Mouse (Mus musculus) forebrain, postnatal 0 days (tissue): ENCODE measurements around the gene Acp4. TPM values are rescaled to one million over a fixed set of nuclear protein-coding genes. Genes with fewer than 3 reads are reported as not detected.
"Not testable (repeated sequence)": the region's sequence is repeated elsewhere in the genome, so short reads cannot be mapped to it uniquely, and the experiment has no call there.

Experiments
- ATAC-seq: fragments of 200-750 bp; cut with Nextera tagmentation; 2 replicates; pipeline ENCODE4 v1.8.0; 2017; ENCODE audit warnings: mild to moderate bottlenecking, moderate library complexity
- DNase-seq: peaks from one replicate; pipeline ENCODE4 v3.0.0-alpha.2; 2015
- H3K27ac ChIP-seq: fragments of 300-500 bp; sonication (generic); 2 replicates; pipeline ENCODE4 v1.5.1; 2014; ENCODE audit warnings: low read depth, mild to moderate bottlenecking, antibody characterized with exemption, low read length, moderate library complexity, mixed read lengths
- H3K27me3 ChIP-seq: fragments of 300-500 bp; sonication (generic); 2 replicates; pipeline ENCODE4 v1.6.1; 2014; ENCODE audit warnings: mild to moderate bottlenecking, low read length, mixed read lengths; ENCODE audit not compliant: insufficient read depth
- H3K36me3 ChIP-seq: fragments of 300-500 bp; sonication (generic); 2 replicates; pipeline ENCODE4 v1.6.1; 2014; ENCODE audit warnings: mild to moderate bottlenecking, moderate library complexity; ENCODE audit not compliant: insufficient read depth
- H3K4me1 ChIP-seq: fragments of 300-500 bp; sonication (generic); 2 replicates; pipeline ENCODE4 v1.6.1; 2014; ENCODE audit warnings: antibody characterized with exemption; ENCODE audit not compliant: insufficient read depth
- H3K4me2 ChIP-seq: fragments of 300-500 bp; sonication (generic); 2 replicates; pipeline ENCODE4 v1.6.1; 2014; ENCODE audit warnings: low read depth, mild to moderate bottlenecking, moderate library complexity
- H3K4me3 ChIP-seq: fragments of 300-500 bp; sonication (generic); 2 replicates; pipeline ENCODE4 v1.5.1; 2014; ENCODE audit warnings: low read depth, low read length, mixed read lengths
- H3K9ac ChIP-seq: fragments of 300-500 bp; sonication (generic); 2 replicates; pipeline ENCODE4 v1.6.1; 2014; ENCODE audit warnings: mild to moderate bottlenecking
- H3K9me3 ChIP-seq: fragments of 300-500 bp; sonication (generic); 2 replicates; pipeline ENCODE4 v1.6.1; 2016; ENCODE audit warnings: low read length
- CTCF ChIP-seq: sonication (generic); IDR thresholded peaks from 2 replicates; pipeline ENCODE4 v1.5.1; 2016; ENCODE audit warnings: antibody characterized with exemption, control low read depth, low read depth
- WGBS: fragments of 180-500 bp; shearing (Covaris S2); extraction: QIAGEN DNeasy Blood & Tissue Kit; methylation state at CpG from one replicate; pipeline ENCODE4 v1.1.7; 2014; 5-methylcytosine and 5-hydroxymethylcytosine counted together
- polyA plus RNA-seq: library from polyadenylated mRNA; unstranded; fragments of >200 nt; fragmentation: Nextera tagmentation; extraction: Ambion mirVana; gene quantifications from 2 replicates; pipeline ENCODE4 v1.2.1, GENCODE M21; 2015
- total RNA-seq: library from RNA; depleted of rRNA; stranded (reverse); fragments of >200 nt; gene quantifications from 2 replicates; pipeline ENCODE4 v1.2.3, GENCODE M21; 2014; rRNA removed

The Acp4 gene
- total and polyA plus RNA-seq, 2 experiments from 2014 or later, result 0.12 TPM; not detected in 1

- WGBS, result 79% methylated on average over 3 of the region's 3 CpGs
- Histone ChIP-seq H3K27me3 (no peaks in the 10 kb centered on the region), H3K4me2 (no peak within 1 kb of the TSS), H3K36me3 (no peaks in the 10 kb centered on the region), H3K9ac (no peak within 1 kb of the TSS), H3K27ac (no peak within 1 kb of the TSS), H3K4me1 (no peaks in the 10 kb centered on the region), H3K9me3 (no peaks in the 10 kb centered on the region), H3K4me3 (no peak within 1 kb of the TSS)
- DNase-seq (no peak), ATAC-seq (no peak)
- TF ChIP-seq CTCF, result no peak
Measured at GRCm38 (mm10) chr7:44235909-44236308, 21.3 kb downstream of the Acp4 start, which contains the start of gene Gm36864. Gene Gm36864 (plus strand): TSS chr7:44236177.

GRCm38 (mm10) chr7:44225076-44225475 lies 32.1 kb downstream of the Acp4 start, which contains the start of gene Klk1:
Gene Klk1 (plus strand): TSS chr7:44225360.
- Histone ChIP-seq H3K27ac (no peak within 1 kb of the TSS), H3K9me3 (no peaks in the 10 kb centered on the region), H3K4me2 (no peak within 1 kb of the TSS), H3K9ac (no peak within 1 kb of the TSS), H3K36me3 (no peaks in the 10 kb centered on the region), H3K4me1 (no peaks in the 10 kb centered on the region), H3K27me3 (no peaks in the 10 kb centered on the region), H3K4me3 (no peak within 1 kb of the TSS)
- no peak for TF ChIP-seq CTCF
- DNase-seq, result no peak
- ATAC-seq, result no peak
- WGBS, result 44% methylated on average over 1 of the region's 1 CpGs

GRCm38 (mm10) chr7:44222335-44222734 lies 34.8 kb downstream of the Acp4 start:
- not testable (repeated sequence) for H3K27ac ChIP-seq, H3K4me2 ChIP-seq, ATAC-seq, H3K4me1 ChIP-seq, H3K9ac ChIP-seq, H3K9me3 ChIP-seq, DNase-seq, H3K27me3 ChIP-seq, H3K36me3 ChIP-seq, H3K4me3 ChIP-seq
- WGBS, result 77% methylated on average over 6 of the region's 6 CpGs

- not testable (repeated sequence) for H3K36me3 ChIP-seq, H3K4me3 ChIP-seq, H3K27ac ChIP-seq, H3K27me3 ChIP-seq, H3K4me2 ChIP-seq, H3K4me1 ChIP-seq, ATAC-seq, DNase-seq, H3K9me3 ChIP-seq, H3K9ac ChIP-seq
- 85% methylated on average over 8 of the region's 10 CpGs for WGBS
Measured at GRCm38 (mm10) chr7:44221601-44222000, 35.6 kb downstream of the Acp4 start.

- no peaks in the 10 kb centered on the region for H3K9me3 ChIP-seq
- WGBS, result 79% methylated on average over 1 of the region's 1 CpGs
- no peak within 1 kb of the TSS for H3K4me3 ChIP-seq
- H3K4me1 ChIP-seq, result no peaks in the 10 kb centered on the region
- H3K9ac ChIP-seq, result no peak within 1 kb of the TSS
- DNase-seq (no peak), ATAC-seq (no peak)
- TF ChIP-seq CTCF, result no peak
- H3K27ac ChIP-seq, result no peak within 1 kb of the TSS
- H3K36me3 ChIP-seq, result no peaks in the 10 kb centered on the region
- no peak within 1 kb of the TSS for H3K4me2 ChIP-seq
- no peaks in the 10 kb centered on the region for H3K27me3 ChIP-seq
Measured at GRCm38 (mm10) chr7:44215645-44216044, 41.5 kb downstream of the Acp4 start, which contains the start of gene Klk1b5. Gene Klk1b5 (plus strand): TSS chr7:44215945.

GRCm38 (mm10) chr7:44208307-44208706 lies 48.9 kb downstream of the Acp4 start:
- H3K27ac ChIP-seq, result no peak overlapping the region
- TF ChIP-seq CTCF, result no peak
- no peak overlapping the region for H3K4me3 ChIP-seq
- H3K9ac ChIP-seq, result no peak overlapping the region
- H3K4me1 ChIP-seq, result no peaks in the 10 kb centered on the region
- WGBS, result 84% methylated on average over 3 of the region's 3 CpGs
- no peak overlapping the region for H3K4me2 ChIP-seq
- ATAC-seq, result no peak
- no peaks in the 10 kb centered on the region for H3K9me3 ChIP-seq
- no peak for DNase-seq
- H3K27me3 ChIP-seq, result no peaks in the 10 kb centered on the region
- no peaks in the 10 kb centered on the region for H3K36me3 ChIP-seq

GRCm38 (mm10) chr7:44207135-44207534 lies 50.0 kb downstream of the Acp4 start, which contains the start of gene Klk1b4:
Gene Klk1b4 (plus strand): TSS chr7:44207435.
- not testable (repeated sequence) for DNase-seq, H3K4me2 ChIP-seq, H3K27ac ChIP-seq, H3K9me3 ChIP-seq, H3K4me1 ChIP-seq, H3K36me3 ChIP-seq, H3K9ac ChIP-seq, H3K4me3 ChIP-seq, H3K27me3 ChIP-seq, ATAC-seq
- 55% methylated on average over 3 of the region's 3 CpGs for WGBS

Other genes with a start within 250 kb of the Acp4 start
- not detected in 2 replicates for gene Klk1b26, start 245.2 kb downstream of the Acp4 start, total RNA-seq
- not detected in 2 replicates for gene Klk1b26, start 245.2 kb downstream of the Acp4 start, polyA plus RNA-seq
- not detected in 2 replicates for gene Klk1b27, start 205.1 kb downstream of the Acp4 start, total RNA-seq
- gene Klk1b27, start 205.1 kb downstream of the Acp4 start, polyA plus RNA-seq, result not detected in 2 replicates
- gene Klk1b21, start 155.1 kb downstream of the Acp4 start, total RNA-seq, result not detected in 2 replicates
- not detected in 2 replicates for gene Klk1b21, start 155.1 kb downstream of the Acp4 start, polyA plus RNA-seq
- not detected in 2 replicates for gene Klk1b22, start 144.7 kb downstream of the Acp4 start, total RNA-seq
- gene Klk1b22, start 144.7 kb downstream of the Acp4 start, polyA plus RNA-seq, result not detected in 2 replicates
- not detected in 2 replicates for gene Klk1b16, start 120.6 kb downstream of the Acp4 start, total RNA-seq
- gene Klk1b16, start 120.6 kb downstream of the Acp4 start, polyA plus RNA-seq, result not detected in 2 replicates
- gene Klk1b24, start 69.1 kb downstream of the Acp4 start, total RNA-seq, result not detected in 2 replicates
- gene Klk1b24, start 69.1 kb downstream of the Acp4 start, polyA plus RNA-seq, result not detected in 2 replicates
- gene Klk1b3, start 59.2 kb downstream of the Acp4 start, total RNA-seq, result not detected in 2 replicates
- not detected in 2 replicates for gene Klk1b3, start 59.2 kb downstream of the Acp4 start, polyA plus RNA-seq
- gene Klk1b4, start 49.9 kb downstream of the Acp4 start, total RNA-seq, result not detected in 2 replicates
- gene Klk1b4, start 49.9 kb downstream of the Acp4 start, polyA plus RNA-seq, result not detected in 2 replicates
- not detected in 2 replicates for gene Klk1b5, start 41.4 kb downstream of the Acp4 start, total RNA-seq
- not detected in 2 replicates for gene Klk1b5, start 41.4 kb downstream of the Acp4 start, polyA plus RNA-seq
- gene Klk1, start 32.0 kb downstream of the Acp4 start, total RNA-seq, result not detected in 2 replicates
- not detected in 2 replicates for gene Klk1, start 32.0 kb downstream of the Acp4 start, polyA plus RNA-seq
- not detected in 2 replicates for gene Gm36864, start 21.2 kb downstream of the Acp4 start, total RNA-seq
- not detected in 2 replicates for gene Gm36864, start 21.2 kb downstream of the Acp4 start, polyA plus RNA-seq
- gene 1700028J19Rik, start 10.7 kb downstream of the Acp4 start, total RNA-seq, result 0.23 and 0.29 TPM in 2 replicates
- gene 1700028J19Rik, start 10.7 kb downstream of the Acp4 start, polyA plus RNA-seq, result 1.6 and 2.3 TPM in 2 replicates
- gene 2410002F23Rik, start 10.7 kb downstream of the Acp4 start, total RNA-seq, result 250 and 333 TPM in 2 replicates
- gene 2410002F23Rik, start 10.7 kb downstream of the Acp4 start, polyA plus RNA-seq, result 312 and 332 TPM in 2 replicates
- not detected in 2 replicates for gene Gm15517, start 4.1 kb upstream of the Acp4 start, total RNA-seq
- gene Gm15517, start 4.1 kb upstream of the Acp4 start, polyA plus RNA-seq, result not detected in 2 replicates
- 3.8 and 4.7 TPM in 2 replicates for gene Clec11a, start 49.5 kb upstream of the Acp4 start, total RNA-seq
- 3.7 and 4.3 TPM in 2 replicates for gene Clec11a, start 49.5 kb upstream of the Acp4 start, polyA plus RNA-seq
- gene Shank1, start 52.9 kb upstream of the Acp4 start, total RNA-seq, result 31.1 and 34.2 TPM in 2 replicates
- 15.4 and 29.7 TPM in 2 replicates for gene Shank1, start 52.9 kb upstream of the Acp4 start, polyA plus RNA-seq
- 48.2 and 77.2 TPM in 2 replicates for gene Syt3, start 126.7 kb upstream of the Acp4 start, total RNA-seq
- 43.9 and 55.0 TPM in 2 replicates for gene Syt3, start 126.7 kb upstream of the Acp4 start, polyA plus RNA-seq
- 1.3 and 7.3 TPM in 2 replicates for gene 1700008O03Rik, start 128.4 kb upstream of the Acp4 start, total RNA-seq
- gene 1700008O03Rik, start 128.4 kb upstream of the Acp4 start, polyA plus RNA-seq, result 2.7 and 3.5 TPM in 2 replicates
- 347 and 391 TPM in 2 replicates for gene Lrrc4b, start 171.6 kb upstream of the Acp4 start, total RNA-seq
- gene Lrrc4b, start 171.6 kb upstream of the Acp4 start, polyA plus RNA-seq, result 19.5 and 22.2 TPM in 2 replicates
- 4.4 and 20.3 TPM in 2 replicates for gene Aspdh, start 208.0 kb upstream of the Acp4 start, total RNA-seq
- gene Aspdh, start 208.0 kb upstream of the Acp4 start, polyA plus RNA-seq, result 1.6 and 2.2 TPM in 2 replicates
- 27.6 and 39.3 TPM in 2 replicates for gene Josd2, start 210.6 kb upstream of the Acp4 start, total RNA-seq
- gene Josd2, start 210.6 kb upstream of the Acp4 start, polyA plus RNA-seq, result 28.6 and 31.7 TPM in 2 replicates
- 212 and 238 TPM in 2 replicates for gene Emc10, start 239.2 kb upstream of the Acp4 start, total RNA-seq
- gene Emc10, start 239.2 kb upstream of the Acp4 start, polyA plus RNA-seq, result 168 and 171 TPM in 2 replicates
- 21.1 and 22.0 TPM in 2 replicates for gene Fam71e1, start 239.2 kb upstream of the Acp4 start, total RNA-seq
- gene Fam71e1, start 239.2 kb upstream of the Acp4 start, polyA plus RNA-seq, result 23.1 and 27.2 TPM in 2 replicates